Mouse (Mus musculus) lung, adult 18-20 months (tissue): ENCODE measurements around the gene Krba1.

Experiments used
- DNase-seq, 2 experiments: peaks; one replicate each; pipeline ENCODE4 v3.0.0; 2022; ENCODE audit warnings: mixed read lengths in 2 of 2

Gene Krba1

DNA sequence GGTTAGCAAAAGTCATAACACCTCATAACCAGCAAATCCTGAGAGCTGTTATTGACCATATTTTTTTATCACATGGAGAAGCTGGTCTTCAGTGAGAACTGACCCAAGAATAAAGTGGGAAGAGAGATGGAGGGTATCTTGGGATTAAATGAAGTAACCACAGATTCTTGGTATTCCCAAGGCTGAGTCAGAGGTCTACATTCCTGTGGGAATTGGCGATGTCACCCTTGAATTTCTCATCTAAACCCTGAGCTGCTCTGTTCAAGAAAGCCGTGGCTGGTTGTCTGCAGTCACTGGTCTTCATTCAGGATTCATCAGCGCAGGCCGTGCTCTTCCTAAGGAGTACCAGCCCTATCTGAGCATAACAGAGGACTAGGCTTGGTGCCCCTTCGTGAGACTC is 31.6 kb downstream of the Krba1 start:
- DNase-seq: no peak

DNA sequence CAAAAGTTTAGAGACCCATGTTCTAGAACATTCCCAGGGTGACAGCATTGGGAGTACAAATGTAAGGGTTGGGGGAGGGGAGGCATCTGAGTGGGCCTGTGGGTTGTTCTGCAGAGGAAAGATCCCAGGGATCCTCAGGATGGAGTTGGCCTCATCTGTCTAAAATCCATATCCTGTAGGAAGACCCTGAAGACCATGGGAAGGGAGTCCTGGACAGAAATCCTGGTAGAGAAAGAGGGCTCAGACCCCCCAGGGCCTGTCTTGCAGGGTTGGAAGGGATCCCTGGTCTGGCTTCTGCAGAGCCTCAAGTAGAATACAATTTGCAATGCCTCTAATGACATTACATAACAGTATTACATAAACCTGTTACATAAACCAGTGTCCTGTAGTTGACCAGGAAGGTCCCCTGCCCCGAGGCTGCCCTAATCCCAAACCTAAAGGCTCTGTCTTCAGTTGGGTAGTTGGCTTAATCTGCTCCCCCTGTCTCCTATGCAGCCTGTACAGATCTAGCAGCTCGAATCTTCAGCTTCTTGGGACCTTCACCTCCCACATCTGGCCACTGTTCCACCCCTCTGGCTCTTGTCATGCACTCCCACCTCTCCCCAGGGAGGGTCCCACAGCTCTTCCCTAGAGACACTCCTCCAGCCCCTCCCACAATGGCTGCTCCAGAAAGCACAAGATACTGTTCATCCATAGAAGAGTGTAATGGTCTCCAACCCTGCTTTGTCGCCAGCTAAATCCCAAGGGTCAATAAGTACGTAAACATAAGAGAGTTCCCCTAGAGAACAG is 33.6 kb downstream of the Krba1 start:
- DNase-seq: no peak

DNA sequence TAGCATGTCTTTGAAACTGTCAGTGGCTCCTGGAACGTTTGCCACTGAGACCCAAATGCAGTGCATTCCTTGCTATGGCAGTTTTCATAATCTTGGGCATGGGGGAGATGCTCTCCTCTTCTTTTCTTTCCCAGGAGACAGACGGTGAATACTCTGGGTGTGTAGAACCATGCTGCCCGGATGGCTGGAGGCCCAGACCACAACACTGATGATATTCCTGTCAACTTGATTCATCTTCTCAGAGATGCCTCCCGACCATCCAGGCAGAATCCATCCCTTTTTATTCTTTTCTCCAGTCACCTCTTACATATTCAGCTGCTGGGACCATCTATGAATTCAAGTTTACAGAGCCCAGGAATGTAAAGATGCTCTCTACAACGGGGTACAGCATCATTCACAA is 35.4 kb downstream of the Krba1 start:
- no peak for DNase-seq

DNA sequence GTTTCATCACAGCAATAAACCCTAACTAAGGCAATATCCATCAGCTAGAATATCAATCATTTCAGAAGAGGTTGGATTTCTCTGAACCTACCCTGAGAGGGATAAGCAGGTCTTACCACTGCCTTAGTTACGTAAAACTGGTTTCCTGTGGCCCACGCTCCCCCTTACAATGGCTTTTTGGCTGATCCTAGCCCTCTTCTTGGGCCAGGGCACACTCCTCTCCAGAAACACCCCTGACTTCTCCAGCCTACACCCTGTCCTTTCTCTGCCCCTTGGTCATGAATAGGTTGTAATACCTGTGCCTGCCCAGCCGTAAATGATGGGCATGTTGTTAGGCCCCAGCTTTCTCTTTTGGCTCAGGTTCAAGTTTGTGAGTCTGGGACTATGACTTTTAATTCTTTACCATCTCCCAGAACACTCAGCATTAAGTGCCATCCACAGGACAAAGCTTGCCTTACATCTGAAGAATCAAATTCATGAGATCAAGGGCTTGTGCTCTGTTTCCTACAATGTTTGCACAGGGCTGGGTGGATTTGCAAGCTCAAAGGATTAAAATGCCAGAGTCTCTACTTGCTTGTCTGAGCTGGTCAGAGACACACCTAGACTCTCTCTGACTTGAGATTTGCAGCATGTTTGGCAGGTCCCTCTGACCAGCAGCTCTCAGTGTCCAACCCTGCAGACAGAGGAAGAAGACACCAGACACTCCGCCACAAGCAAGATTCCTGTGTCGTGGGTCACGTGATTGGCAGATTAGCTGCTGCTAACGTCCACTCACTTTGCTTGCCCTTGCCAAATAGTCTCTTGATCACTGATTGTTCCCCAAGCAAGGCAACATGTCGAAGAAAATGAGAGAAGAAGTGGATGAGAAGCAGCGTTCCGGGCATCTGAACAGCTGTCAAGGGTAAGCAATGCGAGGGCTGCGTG is 37.8 kb downstream of the Krba1 start:
- peak in 1 of 2 experiments; percentile 41 for DNase-seq

DNA sequence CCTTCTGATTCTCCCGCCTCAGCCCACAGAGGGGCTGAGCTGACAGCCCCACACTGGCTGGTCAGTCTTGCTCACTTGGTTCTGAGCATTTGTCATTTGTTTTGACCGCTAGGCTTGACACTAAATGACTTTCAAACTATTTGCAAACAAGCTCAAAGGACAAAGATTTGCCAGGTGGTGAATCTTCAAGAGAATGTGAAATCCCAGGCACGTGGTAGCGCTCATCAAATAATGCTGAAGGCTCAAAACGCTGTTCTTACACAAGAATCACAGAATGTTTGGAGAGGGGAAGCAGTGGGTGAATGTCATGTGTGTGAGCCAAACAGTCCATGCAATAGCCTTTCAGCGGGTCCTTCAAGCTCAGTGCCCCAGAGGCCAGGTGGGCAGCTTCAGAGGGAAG is 39.3 kb downstream of the Krba1 start:
- DNase-seq: no peak

DNA sequence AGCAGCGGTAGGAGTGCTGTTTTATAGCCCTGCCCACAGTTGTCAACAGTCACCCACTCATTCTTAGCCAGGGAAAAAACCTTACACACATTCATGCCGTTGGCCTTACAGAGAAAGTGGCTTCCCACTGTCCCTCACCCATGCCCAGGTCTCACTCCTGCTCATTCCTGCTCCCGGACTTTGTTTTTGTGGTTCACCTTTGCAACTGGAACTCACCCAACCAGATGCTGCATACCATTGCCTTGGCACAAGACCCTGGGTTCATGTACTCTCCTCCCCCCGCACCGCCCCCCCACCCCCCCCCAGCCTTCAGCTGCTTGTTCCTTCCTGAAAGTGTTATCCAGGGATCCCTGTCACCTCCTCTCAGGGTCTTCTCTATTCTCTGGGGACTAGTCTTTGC is 39.7 kb downstream of the Krba1 start:
- no peak for DNase-seq

DNA sequence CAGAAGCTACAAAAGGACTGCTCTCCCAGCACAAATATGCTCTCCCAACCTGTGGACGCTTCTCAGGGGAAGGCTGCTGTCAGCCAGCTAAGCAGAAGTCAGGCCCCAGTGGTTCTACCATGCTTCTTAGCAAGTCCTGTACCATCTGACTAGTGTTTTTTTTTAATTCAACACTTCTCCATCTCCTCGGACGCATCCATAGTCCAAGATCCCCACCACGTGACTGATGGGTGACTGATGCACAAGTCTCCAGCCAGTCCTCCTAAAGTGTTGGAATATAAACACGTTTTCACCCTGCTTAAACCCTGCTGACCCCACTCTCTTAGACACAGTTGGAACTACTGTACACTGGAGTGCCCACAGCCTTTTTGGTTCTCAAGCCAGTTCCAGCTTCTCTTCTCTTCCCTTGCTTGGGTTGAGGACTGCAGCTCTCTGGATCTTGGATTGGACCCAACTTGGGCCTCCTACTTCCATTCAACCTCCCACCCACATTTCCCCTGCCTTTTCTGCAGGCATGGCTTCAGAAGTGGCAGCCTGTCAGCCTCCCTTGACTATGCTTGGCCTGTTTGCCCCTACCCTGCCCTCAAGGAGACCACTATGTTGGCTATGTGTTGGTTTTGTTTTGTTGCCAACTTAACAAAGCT is 40.4 kb downstream of the Krba1 start:
- no peak for DNase-seq

DNA sequence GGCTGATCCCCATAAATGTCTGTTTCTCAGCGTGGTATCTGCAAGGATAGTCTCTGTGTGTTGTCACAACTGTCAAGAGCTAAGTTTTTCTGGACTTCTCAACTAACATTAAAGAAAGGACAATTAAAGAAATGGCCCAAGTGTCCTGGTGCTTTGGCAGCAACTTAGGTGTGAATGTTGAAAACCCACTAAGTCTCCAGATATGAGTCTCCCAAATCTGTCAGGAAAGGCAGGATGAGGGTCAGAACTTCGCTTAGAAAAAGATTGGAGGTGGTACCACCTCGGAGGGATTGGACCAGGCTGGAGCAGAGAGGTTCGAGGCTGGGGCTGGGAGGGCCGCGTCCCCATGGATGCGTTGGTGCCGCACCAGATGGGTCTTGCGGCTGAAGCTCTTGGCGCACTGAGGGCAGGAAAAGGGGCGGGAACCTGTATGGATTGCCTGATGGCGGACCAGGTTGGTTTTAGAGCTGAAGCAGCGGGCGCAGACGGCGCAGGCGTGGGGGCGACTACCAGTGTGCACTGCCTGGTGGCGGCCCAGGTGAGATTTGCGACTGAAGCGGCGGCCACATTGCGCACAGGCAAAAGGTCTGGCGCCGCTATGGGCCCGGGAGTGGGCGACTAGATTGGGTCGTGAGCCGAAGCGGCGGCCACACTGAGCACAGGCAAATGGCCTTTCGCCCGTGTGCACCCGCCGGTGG is 42.4 kb downstream of the Krba1 start:
- DNase-seq: no peak

DNA sequence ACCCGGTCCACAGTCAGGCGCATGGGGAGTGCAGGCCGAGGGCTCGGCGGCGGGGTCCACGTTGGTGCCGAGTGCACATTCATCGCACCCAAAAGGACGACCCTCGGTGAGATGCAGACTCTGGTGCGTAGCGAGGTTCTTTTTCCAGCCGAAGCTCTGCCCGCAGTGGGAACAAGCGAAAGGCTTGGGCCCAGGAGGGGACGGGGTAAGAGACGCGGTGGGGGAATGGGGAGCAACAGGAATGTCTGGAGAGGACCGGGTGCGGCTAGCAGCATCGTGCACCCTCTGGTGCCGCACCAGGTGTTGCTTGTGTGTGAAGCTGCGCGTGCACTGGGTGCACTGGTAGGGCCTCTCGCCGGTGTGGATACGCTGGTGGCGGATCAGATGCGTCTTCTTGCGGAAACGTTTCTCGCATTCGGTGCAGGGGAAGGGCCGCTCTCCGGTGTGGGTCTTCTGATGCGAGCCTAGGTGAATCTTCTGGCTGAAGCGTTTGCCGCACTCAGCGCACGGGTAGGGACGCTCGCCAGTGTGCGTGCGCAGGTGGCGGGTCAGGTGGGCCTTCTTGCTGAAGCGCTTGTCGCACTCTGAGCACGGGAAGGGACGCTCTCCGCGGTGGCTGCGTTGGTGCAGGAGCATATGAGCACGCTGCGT is 43.2 kb downstream of the Krba1 start:
- DNase-seq: no peak

DNA sequence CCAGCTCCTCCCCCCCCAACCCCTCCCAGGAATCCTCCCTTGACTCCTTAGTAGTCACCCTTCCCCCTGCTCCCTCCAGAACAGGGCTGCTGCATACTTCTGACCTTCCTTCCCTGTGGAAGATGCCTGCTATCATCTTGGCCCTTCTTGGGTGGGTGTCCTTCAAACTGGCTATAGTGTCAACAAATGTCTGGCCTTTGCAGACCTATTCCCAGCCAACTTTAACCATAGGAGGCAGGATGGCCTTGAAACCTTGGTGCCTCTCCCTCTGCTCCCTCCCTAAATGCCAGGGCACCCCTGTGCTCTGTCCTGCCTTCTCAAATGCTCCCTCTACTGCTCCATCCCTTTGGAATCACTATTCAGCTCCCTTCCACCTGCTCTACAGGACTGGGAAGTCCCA is 44.3 kb downstream of the Krba1 start:
- DNase-seq: no peak

DNA sequence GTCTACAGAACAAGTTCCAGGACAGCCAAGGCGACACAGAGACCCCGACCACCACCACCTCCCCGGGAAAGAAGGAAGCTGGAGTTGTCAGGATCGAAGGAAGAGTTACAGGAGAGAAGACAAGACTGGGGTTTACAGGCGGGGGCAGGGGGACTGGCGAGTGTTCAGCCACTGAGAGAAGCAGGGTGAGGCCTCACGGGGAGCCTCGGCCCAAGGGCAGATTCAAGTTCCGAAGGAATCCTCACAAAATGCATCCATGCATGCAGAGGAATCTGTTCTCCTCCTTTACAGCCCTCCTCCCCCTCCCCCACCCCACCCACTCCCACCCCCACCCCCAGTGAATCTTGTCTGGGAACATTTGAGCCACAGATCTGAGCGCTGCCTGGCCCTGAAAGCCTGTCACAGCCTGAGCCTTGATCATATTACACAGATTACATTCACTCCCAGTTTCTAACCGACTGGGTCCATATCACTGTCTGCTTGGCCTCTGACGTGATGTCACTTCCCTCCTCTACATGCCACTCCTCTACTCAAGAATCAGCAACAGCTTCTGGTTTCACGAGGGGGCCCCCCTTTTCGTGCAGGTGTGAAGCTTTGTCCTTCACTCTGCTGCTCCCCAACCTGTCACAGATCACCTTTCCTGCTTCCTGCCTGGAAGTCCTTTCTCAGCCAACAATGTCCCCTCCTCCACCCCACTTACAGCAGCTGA is 45.1 kb downstream of the Krba1 start:
- peak in 1 of 2 experiments; percentile 61 for DNase-seq

DNA sequence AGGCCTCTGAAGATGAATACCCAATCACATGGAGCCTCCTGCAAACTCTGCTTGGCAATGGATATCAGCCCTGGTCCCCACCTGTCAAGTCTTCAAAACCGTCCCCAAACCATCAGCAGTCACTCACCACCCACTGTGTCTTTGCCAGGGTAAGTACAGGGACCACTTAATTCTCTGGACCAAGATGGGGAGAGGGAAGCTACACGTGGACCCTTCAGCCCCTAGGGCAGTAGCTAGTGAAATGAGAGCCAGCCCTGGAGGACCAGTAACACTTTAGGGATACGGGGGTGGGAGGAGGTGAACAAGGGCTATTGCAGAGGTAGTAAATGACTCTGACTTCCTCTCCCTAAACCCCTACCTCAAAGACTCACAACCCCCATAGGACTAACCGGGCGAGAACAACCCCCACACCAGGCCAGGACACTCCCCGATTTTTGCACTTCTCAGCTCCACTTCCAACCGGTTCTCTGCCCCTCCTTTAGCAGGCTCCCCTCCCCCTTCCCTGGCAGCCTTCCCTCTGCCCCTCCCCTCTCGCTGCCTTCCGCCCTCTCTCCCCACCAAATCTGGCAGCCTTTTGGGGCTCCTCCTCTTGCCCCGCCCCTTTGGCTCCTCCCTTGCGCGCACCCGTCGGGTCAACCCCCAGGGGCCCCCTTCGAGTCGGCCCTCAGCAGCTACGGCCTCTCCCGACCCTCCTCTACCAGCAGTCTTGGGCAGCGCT is 48.4 kb downstream of the Krba1 start:
- peak; percentile 96 to 98 for DNase-seq

DNA sequence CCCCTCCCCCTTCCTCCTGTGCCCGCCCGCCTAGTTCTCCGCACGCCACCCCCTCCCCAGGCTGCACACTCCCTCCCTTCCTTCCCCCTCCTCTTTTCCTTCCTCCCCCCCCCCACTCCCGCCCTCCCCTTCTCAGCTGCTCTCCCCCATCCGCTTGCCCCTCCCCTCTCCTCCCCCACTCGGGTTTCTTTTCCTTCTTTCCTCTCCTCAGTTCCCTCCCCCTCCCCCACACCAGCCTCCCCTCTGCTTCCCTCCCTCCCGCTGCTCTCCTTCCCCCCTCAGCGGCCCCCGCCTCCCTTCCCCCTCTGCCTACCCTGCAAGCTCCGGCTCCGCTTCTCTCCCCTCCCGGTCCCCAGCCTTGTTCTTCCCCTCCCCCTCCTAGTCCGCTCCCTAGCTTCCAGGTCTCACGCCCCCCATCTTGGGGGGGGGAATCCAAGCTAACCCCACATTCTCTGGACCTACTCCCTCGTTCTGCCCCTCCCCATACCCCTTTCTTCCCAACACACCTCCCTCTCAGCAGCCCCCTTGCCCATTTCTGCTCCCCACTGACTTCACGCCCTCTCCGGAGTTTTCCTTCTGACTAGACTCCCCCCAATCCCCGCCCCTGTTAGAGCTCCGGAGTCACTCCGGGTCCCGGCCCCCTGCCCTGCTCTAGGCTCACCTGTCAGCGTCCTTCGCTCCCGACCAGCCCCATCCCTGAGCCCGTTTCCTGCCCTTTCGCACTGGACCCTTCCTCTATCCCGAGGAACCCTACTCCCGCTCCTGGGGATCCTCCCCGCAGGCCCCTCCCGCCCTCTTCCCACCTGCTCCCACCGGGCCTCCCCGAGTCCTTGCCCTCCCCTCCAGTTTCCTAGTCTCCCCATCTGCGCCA is 49.2 kb downstream of the Krba1 start:
- peak in 1 of 2 experiments; percentile 86 for DNase-seq

DNA sequence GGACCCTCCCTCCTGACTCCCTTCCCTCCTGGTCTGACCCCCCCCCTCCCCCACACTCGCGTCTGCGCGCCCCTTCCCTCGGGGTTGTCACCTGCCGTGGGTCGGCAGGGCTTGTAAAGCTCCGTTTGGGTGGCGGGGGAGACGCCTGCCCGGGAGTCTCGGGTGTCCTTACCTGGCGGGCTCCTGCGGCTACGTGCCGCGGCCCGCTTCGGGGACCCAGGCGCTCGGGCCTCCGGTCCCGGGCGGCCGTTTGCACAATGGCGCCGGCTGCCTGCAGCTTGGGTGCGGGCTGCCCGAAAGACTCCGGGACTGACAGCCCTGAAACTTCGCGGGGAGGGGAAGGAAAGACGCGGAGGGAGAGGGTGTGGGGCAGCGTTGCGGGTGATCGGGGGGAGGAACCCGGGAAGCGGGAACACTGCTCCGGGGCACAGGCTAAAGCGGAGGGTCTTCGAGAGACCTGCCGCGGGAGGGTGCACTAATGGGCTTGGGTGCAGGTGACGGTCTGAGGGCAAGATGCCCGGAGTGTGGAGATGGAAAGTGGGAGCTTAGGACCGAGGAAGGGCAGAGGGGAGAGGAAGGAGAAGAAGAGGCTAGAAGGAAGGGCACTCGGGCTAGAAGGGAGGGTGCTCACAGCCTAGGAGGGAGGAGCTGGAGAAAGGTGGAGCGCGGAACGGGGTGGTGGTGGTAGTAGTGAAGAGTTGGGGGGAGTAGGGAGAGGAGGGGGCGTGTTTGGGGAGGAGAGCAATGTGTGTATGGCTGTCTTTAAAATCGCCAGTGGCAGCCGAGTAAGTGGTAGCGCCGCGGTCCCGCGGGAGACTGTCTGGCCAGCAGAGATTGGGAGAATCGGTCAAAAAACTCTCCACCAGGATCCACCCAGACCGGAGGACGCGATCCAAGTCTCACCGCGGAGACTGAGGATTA is 50.1 kb downstream of the Krba1 start, which contains the start of gene Zfp467:
TSS of gene Zfp467 (minus strand) at position 645 of the 921 bp plus-strand sequence.
- DNase-seq: peak; percentile 72 to 73

DNA sequence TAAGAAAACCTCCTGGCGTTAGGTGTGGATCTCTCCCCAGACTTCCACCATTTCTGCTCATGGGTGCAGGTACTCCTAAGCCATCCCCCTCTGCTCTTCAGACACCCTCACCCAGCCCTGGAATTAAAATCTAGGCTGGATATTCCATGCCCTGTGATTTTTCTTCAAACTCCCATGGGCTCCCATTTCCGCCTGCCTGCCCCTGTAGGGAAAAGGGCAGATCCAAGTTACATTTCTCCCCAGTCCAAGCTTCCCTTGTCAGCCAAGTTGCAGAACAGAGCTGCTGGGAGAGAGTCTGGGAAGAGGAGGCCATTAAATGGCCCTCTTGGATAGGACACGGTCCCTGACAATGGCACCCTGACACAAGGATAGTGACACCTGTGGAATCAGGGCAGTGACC is 50.9 kb downstream of the Krba1 start:
- DNase-seq: no peak

DNA sequence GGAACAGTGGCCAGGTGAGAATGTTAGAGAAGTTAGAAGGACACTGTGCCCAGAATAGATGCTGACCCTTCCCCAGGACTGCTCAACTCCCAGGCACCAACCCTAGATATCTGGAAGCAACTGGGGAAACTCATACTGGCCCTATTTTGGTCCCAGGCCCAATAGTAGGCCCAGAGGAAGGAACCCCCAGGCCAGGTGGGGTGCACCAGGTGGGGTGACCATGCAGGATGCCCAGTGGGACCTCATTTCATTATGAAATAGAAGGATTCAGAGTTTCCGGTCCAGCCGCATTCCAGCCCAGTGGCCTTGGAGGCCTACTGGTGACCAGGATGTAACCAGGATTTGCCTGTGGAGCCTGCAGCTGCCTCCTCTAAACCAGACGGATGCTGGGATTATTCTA is 51.5 kb downstream of the Krba1 start:
- no peak for DNase-seq

DNA sequence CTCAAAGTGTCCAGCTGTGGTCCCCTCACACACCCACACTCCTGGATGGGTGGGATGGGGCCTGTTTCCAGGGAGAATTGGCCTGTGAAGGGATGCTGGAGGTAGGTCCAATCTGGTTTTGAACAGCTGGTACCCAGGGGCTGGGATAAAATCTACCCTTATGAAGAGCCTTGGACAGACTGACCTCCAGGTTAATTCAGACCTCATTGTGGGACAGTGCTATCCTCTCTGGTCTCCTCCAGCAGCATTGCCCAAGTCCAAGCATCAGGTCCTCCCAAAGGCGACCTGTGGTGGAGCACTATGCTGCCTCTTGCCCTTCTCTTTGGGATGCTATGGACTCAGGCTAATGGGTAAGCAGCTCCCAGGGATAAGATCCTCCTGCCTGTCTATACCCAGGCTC is 52.5 kb downstream of the Krba1 start, which contains the start of gene Sspo:
TSS of gene Sspo (plus strand) at position 301 of the 400 bp plus-strand sequence.
- no peak for DNase-seq

DNA sequence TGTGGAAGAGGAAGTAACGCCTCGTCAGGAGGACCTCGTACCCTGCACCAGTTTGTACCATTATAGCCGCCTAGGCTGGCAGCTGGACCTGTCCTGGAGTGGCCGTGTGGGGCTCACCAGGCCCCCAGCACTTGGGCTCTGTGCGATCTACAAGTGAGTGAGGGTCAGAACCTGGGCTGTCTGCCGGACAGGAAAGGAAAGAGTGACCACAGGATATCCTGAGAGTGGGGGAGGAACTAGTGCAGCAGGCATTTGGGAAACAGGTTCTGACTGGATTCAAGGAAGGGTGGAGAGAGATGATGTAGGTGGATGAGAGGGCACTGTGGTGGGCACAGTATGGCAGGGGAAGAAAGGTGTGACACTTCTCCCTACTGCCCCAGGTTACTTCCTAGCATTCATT is 53.1 kb downstream of the Krba1 start:
- DNase-seq: no peak

DNA sequence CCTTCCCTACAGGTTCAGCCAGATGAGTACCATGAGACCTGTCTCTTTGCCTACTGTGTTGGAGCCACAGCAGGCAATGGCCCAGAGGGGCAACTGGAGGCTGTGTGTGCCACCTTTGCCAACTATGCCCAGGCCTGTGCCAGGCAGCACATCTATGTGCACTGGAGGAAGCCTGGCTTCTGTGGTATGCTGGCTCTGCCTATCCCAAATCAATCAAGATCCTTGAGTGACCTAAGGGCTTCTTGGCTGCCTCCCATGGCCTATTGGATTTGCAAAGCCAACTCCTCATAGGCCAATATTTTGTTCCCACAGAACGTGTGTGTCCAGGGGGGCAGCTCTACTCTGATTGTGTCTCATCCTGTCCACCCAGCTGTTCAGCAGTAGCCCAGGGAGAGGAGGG is 56.8 kb downstream of the Krba1 start:
- no peak for DNase-seq
